1 mouse cellular context compared by ENCODE assay signal in the genomic region with DNA sequence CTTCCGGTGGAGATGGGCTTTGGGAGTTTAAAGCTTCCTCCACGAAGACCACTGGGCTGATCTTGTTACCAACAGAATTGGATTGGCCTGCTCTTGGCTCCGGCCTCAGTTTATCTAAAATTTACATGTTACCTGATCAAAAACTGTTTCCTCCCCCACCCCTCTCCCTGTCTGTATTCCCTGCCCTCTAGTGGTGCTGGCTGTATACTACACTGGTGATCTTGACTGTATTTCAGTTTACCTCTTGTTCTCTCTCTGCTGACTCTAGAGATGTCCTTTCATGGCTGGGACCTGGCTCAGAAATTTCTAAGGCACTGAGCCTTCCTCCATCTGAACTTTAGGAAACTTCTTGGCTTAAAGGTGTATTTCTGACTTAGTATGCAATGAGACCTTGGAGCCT.
TF ChIP-seq lines count a peak whose summit lies in the region.

No protein-coding gene starts in this region.

TF ChIP-seq in MEL, 35 proteins besides CTCF, POLR2A, EP300 and RAD21 (continued from another document):
- no peak for TF ChIP-seq USF2 (IDR thresholded peaks at IDR 0.05; ENCODE audit: borderline replicate concordance in 1 of 2, insufficient read depth in 1 of 2, low read depth in 1 of 2, low read length in 2 of 2)
- TF ChIP-seq TCF12 (IDR thresholded peaks at IDR 0.05; ENCODE audit: low read depth, low read length) = no peak
- TF ChIP-seq POLR2AphosphoS5 (IDR thresholded peaks at IDR 0.05; ENCODE audit: borderline replicate concordance, low read depth, low read length) = no peak
- TF ChIP-seq NELFE (IDR thresholded peaks at IDR 0.05; ENCODE audit: low read depth, low read length) = no peak
- peak; percentile 65 for TF ChIP-seq HCFC1 (IDR thresholded peaks at IDR 0.05; ENCODE audit: low read depth, low read length)
- TF ChIP-seq ETS1 (IDR thresholded peaks at IDR 0.05; ENCODE audit: low read depth, low read length) = peak; percentile 43; the same call in 1 of the 2 replicates
- TF ChIP-seq MYB (IDR thresholded peaks at IDR 0.05; ENCODE audit: low read depth, low read length) = no peak
- TF ChIP-seq MAZ (IDR thresholded peaks at IDR 0.05; ENCODE audit: low read depth, low read length) = peak; percentile 89
- TF ChIP-seq USF1 (IDR thresholded peaks at IDR 0.05; ENCODE audit: low read depth, low read length) = peak; percentile 19; the same call in 1 of the 2 replicates
- TF ChIP-seq ZNF384 (IDR thresholded peaks at IDR 0.05; ENCODE audit: low read depth, low read length) = no peak
- TF ChIP-seq SMC3 (IDR thresholded peaks at IDR 0.05; ENCODE audit: low read depth, low read length) = peak; percentile 57
- no peak for TF ChIP-seq RCOR1 (IDR thresholded peaks at IDR 0.05; ENCODE audit: low read depth, low read length)
- no peak for TF ChIP-seq UBTF (IDR thresholded peaks at IDR 0.05; ENCODE audit: borderline replicate concordance, insufficient read depth, low read depth, low read length)
- 0 out of 2 replicates have a peak, but pooled peaks have one; percentile 26 for TF ChIP-seq ELF1 (IDR thresholded peaks at IDR 0.05; ENCODE audit: low read depth, low read length)
- no peak for TF ChIP-seq POLR2AphosphoS2 (IDR thresholded peaks at IDR 0.05; ENCODE audit: low read length)
- TF ChIP-seq ZMIZ1 (IDR thresholded peaks at IDR 0.05; ENCODE audit: low read depth, low read length) = no peak
- TF ChIP-seq JUND (IDR thresholded peaks at IDR 0.05; ENCODE audit: low read depth, low read length) = no peak
- no peak for TF ChIP-seq MAFK (IDR thresholded peaks at IDR 0.05; ENCODE audit: borderline replicate concordance, low read depth, low read length)
- TF ChIP-seq ZC3H11A (IDR thresholded peaks at IDR 0.05; ENCODE audit: low read depth, low read length) = peak; percentile 35
- peak; percentile 11 for TF ChIP-seq MAX (IDR thresholded peaks at IDR 0.05; ENCODE audit: low read length)
- peak; percentile 21; the same call in 1 of the 2 replicates for TF ChIP-seq SIN3A (IDR thresholded peaks at IDR 0.05; ENCODE audit: low read length)
- TF ChIP-seq ZKSCAN1 (IDR thresholded peaks at IDR 0.05; ENCODE audit: low read depth, low read length) = no peak
- peak; percentile 44; the same call in 1 of the 2 replicates for TF ChIP-seq GATA1 (IDR thresholded peaks at IDR 0.05; ENCODE audit: low read depth, low read length)
- no peak for TF ChIP-seq CHD1 (IDR thresholded peaks at IDR 0.05; ENCODE audit: low read depth, low read length)
- no peak for TF ChIP-seq NRF1 (IDR thresholded peaks at IDR 0.05; ENCODE audit: insufficient read depth, low read depth, low read length, poor library complexity, severe bottlenecking)
- peak; percentile 39; the same call in 1 of the 2 replicates for TF ChIP-seq TBP (IDR thresholded peaks at IDR 0.05; ENCODE audit: low read depth, low read length)
- TF ChIP-seq BHLHE40 (IDR thresholded peaks at IDR 0.05; ENCODE audit: borderline replicate concordance, low read depth, low read length) = peak; percentile 28; the same call in 1 of the 2 replicates
- TF ChIP-seq TAL1 (IDR thresholded peaks at IDR 0.05; ENCODE audit: low read length) = no peak
- no peak for TF ChIP-seq KAT2A (conservative IDR thresholded peaks at IDR 0.05; ENCODE audit: low read depth, low read length)
